Mouse (Mus musculus) erythroblast, embryonic 14.5 days (primary cell): ENCODE data around the gene Rsph3a.

Experiments
- GATA1 ChIP-seq: IDR thresholded peaks from 2 replicates; pipeline ENCODE4 v1.6.1; 2012; ENCODE audit warnings: low read length, inconsistent platforms, mixed read lengths
- TAL1 ChIP-seq: IDR thresholded peaks from 3 replicates; pipeline ENCODE4 v1.6.1; 2012; ENCODE audit warnings: low read length, inconsistent platforms, mixed read lengths

DNA sequence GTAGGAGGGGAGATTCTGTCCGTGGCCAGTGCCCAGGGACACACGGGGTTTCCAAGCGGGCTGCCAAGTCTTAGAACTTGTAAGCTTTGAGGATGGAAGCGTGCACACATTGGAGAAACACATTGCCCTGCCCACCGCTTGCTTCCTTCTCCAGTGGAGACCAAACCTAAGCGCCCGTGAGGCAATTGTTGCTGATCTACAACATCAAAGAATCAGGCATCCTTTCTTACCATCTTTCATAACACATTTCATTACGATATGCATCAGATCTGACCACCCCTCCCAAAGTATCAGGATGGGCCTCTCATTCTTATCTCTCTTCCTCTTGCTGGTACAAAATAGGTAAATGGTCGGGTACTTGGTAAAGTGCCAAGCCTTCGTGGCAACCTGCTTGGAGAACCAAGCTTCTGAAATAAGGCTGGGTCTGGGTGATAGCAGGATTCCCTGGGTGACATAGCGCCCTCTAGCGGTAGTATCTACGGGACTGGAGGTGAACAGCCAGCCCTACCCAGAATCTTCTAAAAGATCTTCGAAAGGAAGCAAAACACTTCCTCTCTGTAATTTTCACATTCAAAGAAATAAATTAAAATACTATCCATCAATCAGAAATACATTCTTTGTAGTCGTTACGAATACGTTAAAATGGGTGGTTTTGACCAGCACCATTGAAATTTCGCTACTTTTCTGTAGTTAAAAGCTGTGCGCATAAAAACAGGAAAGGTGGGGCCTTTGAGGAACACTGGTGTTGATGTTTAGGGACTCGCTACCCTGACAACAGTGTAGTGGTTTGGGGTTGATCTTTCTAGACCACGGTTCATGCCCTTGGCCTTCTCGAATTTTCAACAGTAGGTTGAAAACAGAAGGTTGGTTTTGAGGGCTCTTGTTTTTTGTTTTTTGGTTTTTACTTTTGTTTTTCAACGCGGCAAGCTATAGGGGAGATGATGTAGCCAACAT is 17.6 kb upstream of the Rsph3a start:
- TF ChIP-seq GATA1 (no peak), TAL1 (no peak)
